Mouse (Mus musculus): ENCODE results near the gene Arntl.
A peak's percentile ranks its signal among the peaks of the same experiment; 100 is the strongest.

The Arntl gene

GRCm38 (mm10) chr7:113206644-113207470, at the start of gene Arntl:
TSS of gene Arntl (plus strand) at chr7:113207465.
- DNase-seq, result peak; percentile 96 to 98

DNA sequence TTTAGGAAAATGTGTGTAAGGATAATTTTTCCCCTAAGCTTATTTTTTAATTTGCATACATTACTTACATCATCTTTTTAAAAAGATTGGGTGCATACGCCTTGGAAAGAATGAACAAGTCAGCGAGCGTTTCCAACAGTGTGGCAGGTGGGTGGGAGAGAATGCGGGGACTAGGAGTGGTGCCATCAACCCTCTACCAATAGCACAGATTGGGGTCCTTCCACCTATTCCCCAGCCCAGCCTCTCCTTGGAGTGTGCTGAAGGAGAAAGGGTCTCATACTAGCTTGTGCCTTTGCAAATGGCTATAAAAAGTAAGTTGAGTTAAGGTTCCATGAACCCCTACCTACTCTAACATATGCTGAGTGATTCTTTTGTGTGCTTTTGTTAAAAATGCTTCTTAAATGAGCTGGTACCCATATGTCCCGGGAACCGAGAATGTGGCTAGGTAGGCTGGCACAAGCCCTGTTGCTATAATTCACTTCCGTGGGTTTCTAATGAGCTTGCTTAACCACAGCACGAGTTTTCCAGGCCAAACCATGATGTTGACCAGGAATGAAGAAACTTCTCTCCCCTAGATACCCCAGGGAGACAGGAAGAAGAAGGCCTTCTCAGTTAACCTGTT, 46.1 kb upstream of the Arntl start:
- no peak for DNase-seq

GRCm38 (mm10) chr7:113164719-113165118, 42.5 kb upstream of the Arntl start:
- peak in 1 of 2 experiments; percentile 35 for DNase-seq

- DNase-seq, result peak; percentile 27 to 40
Observed at GRCm38 (mm10) chr7:113167092-113167491, 40.2 kb upstream of the Arntl start.

DNA sequence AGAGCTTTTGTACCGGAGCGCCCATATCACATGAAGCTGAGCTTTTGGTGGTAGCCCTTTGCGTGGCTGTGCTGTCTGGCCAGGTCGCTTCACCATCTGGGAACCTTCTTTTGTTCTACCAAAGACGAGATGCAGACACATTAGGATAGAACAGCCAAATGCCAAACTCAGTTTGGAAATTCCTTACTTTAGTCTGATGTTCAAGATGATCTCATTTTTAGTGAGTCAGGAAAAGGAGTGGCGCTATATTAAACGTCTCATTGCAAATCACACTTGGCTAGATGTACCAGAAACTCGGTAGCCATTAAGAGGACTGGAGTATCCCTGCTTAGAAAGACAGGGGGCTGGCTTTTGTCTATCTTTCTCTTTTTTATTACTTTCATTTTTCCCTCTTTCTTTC, 38.7 kb upstream of the Arntl start:
- no peak for DNase-seq

DNA sequence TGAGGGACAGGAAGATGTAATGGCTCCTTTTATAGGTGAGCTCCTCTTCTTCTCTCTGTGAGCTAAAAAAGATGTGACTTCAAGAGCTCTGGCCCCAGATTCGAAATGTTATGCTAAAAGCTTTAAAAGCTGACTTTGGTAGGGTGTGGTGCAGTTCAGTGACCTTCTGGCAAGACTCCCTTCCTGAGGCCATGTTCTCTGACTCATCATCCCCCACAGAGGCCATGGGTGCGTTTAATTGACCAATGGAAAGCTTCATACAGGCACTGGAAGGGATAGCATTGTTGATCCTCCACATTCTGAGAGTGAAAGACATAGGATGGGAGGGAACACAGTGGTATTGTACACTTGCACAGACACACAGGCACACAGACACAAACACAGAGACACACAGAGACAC, 34.8 kb upstream of the Arntl start:
- DNase-seq, result no peak

DNA sequence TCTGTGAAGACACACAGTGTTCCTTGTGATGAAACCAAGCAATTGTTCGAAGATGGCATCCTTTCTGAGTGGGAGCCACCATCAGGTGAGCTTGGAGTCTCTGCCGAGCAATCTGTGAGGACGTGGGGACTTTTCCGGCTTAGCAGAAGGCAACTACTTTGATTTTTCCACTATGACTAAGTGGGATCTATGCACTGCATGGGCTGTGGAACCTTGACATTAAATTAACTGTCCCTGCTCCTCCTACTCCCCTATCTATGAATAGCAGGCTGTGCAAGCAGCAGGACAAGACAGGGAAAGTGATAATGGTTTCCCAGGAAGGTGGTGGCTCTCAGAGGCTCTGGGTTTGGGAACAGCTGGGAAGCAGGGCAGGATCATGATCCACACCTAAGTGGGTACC, 31.8 kb upstream of the Arntl start:
- DNase-seq, result no peak

GRCm38 (mm10) chr7:113178073-113178472, 29.2 kb upstream of the Arntl start:
- no peak for DNase-seq

- no peak for DNase-seq
Observed at GRCm38 (mm10) chr7:113183787-113184186, 23.5 kb upstream of the Arntl start.

GRCm38 (mm10) chr7:113185056-113185455, 22.2 kb upstream of the Arntl start:
- DNase-seq, result no peak

GRCm38 (mm10) chr7:113186041-113186800, 21.0 kb upstream of the Arntl start:
- DNase-seq, result no peak

GRCm38 (mm10) chr7:113188091-113188490, 19.2 kb upstream of the Arntl start:
- DNase-seq, result no peak

- no peak for DNase-seq
Observed at GRCm38 (mm10) chr7:113188566-113188965, 18.7 kb upstream of the Arntl start.

GRCm38 (mm10) chr7:113191787-113192186, 15.5 kb upstream of the Arntl start:
- DNase-seq, result no peak

DNA sequence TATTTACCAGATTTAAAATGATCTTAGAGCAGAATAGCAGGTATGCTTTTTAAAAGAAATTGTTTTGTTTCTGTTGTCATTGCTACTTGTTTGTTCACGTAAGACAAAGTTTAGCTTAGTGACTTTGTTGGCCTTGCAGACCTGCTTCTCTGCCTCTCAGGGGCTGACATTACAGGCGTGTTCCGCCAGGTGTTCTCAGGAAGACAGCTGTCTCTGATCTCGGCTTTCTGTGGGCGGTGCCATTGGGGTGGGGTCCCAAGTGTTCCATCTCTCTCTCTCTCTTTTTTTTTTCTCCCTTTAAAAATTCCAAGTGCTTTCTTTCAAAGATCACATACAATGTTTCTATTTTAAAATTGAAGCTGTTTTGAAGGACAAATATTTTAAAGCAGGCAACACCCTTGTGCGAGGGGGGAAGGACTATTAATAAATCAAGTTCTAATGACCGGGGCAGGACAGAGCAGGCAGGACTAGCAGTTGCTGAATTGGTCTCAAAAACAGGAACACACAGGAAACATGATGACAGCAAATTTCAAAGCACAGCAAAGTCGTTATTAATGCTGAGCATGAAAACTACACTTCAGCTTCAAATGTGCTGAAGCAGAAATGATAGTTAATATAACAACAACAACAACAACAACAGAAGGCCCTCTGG, 14.4 kb upstream of the Arntl start:
- DNase-seq, result no peak

DNA sequence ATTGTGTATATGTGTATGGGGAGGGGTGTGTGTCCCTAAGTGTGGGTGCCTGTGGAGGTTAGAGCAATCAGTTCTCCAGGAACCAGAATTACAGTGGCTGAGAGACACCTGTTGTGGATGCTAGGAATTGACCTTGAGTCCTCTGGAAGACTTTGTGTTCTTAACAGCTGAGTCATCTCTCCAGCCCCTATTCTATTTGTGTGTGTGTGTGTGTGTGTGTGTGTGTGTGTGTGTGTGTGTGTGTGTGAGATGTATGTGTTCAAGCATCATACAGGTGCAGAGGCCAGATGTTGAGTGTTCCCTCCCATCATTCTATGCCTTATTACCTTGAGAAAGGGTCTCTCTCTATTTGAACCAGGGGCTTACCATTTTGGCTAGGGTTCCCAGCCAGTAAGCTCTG, 13.4 kb upstream of the Arntl start:
- DNase-seq, result no peak

GRCm38 (mm10) chr7:113195271-113195670, 12.0 kb upstream of the Arntl start:
- DNase-seq, result no peak

DNA sequence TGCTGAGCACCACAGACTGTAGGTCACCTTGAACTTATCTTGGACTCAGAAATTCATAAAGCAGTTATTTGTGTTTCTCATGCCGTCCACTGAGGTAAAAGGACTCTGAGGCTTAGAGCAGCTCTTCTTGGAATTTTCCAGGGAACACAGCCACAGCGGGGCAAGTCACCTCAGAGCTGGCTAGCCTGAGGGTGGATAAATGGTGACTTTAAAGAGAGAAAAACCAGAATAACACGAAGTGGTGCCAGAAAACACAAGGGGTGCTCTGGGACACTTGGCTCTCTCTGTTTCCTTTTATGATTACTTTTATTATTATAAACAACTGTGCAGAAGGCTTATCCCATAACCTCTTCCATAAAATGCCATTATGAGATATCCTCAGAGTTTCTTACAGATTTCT, 11.1 kb upstream of the Arntl start:
- no peak for DNase-seq

GRCm38 (mm10) chr7:113197161-113197775, 10.0 kb upstream of the Arntl start:
- peak in 1 of 2 experiments; percentile 29 for DNase-seq

GRCm38 (mm10) chr7:113201584-113201983, 5.7 kb upstream of the Arntl start:
- no peak for DNase-seq

- peak; percentile 49 to 68 for DNase-seq
Observed at GRCm38 (mm10) chr7:113207471-113208387, 464 bp downstream of the Arntl start.

DNA sequence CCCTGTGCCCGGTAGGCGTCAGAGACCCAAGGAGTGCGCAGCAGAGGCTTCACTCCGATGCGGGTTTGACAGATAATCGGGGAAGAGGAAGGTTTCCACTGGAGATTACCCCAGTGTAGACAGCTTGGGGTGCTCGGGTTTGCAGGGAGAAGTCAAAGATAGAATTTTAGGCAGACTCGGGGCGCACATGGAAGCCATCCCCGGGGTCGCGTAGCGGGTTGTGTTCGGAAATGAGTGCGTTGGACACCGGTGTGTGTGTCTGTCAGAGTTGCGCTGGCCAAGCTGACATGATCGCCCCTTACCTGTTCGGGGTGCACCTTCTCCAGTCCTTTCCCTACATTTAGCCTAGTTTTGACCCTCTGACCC, 1.1 kb downstream of the Arntl start:
- DNase-seq, result no peak
